Mouse (Mus musculus) E14TG2a.4 (cell line): Measurements from ENCODE around the gene Olfr1281.

Source experiments
- CTCF ChIP-seq: conservative IDR thresholded peaks from 2 replicates; pipeline ENCODE4 v1.5.1; 2014; ENCODE audit warnings: low read length
- NANOG ChIP-seq: IDR thresholded peaks from 2 replicates; pipeline ENCODE4 v1.6.1; 2014; ENCODE audit warnings: borderline replicate concordance, low read length, mixed read lengths
- POU5F1 ChIP-seq: IDR thresholded peaks from 2 replicates; pipeline ENCODE4 v1.6.1; 2014; ENCODE audit warnings: low read length, borderline replicate concordance

GRCm38 (mm10) chr2:111366490-111366889 is 40.2 kb downstream of the Olfr1281 start, which contains the start of gene Olfr1283:
- TF ChIP-seq CTCF, result no peak
- TF ChIP-seq POU5F1, result no peak
- TF ChIP-seq NANOG, result no peak
